Mouse (Mus musculus) small intestine, adult 2 months (tissue): ENCODE data around the gene Gsk3b.

Source experiments
- CTCF ChIP-seq: fragments of 200-500 bp; IDR thresholded peaks from 2 replicates; pipeline ENCODE4 v1.5.1; 2012; ENCODE audit warnings: low read depth, mild to moderate bottlenecking, control low read depth, inconsistent platforms, low read length, moderate library complexity, mixed read lengths; ENCODE audit not compliant: insufficient replicate concordance, insufficient read length; ENCODE audit errors: extremely low read depth
- POLR2A ChIP-seq: fragments of 200-500 bp; IDR thresholded peaks from 2 replicates; pipeline ENCODE4 v1.6.1; 2012; ENCODE audit warnings: low read depth, mild to moderate bottlenecking, control low read depth, inconsistent platforms, low read length, moderate library complexity

DNA sequence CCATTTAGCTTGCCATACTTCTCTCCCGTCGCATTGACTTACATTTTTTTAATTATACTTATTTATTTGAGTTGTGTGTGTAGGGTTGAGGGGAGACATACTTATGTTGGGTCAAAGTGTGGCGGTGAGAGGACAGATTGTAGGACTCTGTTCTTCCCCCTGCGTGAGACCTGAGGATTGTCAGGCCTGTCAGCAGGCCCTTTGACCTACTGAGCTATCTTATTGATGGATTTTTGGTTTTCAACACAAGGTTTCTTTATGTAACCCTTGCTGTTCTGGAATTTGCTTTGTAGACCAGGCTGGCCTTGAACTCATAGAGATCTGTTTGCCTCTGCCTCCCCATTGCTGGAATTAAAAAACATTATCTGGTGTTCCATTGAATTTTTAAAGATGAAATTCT is 56.1 kb downstream of the Gsk3b start:
- no peak for TF ChIP-seq CTCF
- no peak for TF ChIP-seq POLR2A
